ENCODE assay signal across 29 mouse cellular contexts in the genomic region with DNA sequence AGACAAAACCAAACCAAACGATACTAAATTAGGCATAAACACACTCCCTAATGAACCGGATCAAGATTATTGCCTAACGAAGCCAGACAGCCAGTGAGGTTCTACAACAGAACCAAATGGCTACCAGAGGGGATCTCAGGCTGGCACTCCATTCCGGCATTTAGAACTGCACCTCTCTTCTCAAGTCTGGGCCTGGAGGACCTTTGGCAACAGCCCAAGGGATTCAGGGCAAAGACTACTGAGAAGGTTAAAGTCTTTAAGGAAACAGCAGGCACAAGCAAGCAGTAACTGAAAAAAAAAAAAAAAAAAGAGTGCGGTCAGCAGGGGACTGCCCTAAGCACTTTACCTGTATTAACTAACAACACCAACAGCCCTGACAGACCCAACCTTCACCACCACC. TPM values are rescaled to one million over a fixed set of nuclear protein-coding genes. Genes with fewer than 3 reads are reported as not detected.
A peak's percentile ranks its signal among the peaks of the same experiment; 100 is the strongest.
DNase-seq lines count a peak whose midpoint lies in the region; ATAC-seq and TF ChIP-seq lines count a peak whose summit lies in the region.
"Had no signal": no experiment of that assay in that cellular context is flagged by ENCODE, and none has a peak within 500 bp of the region (broad histone marks: within the 10 kb centered on the region; RNA-seq: fewer than 3 reads in every experiment).

No protein-coding gene starts in this region.

- peak overlapping the region; percentile 87 for H3K27ac ChIP-seq in kidney, adult 2 months (ENCODE audit: insufficient read depth, low read depth, low read length)
- no peak overlapping the region for H3K27ac ChIP-seq in kidney, embryonic 16.5 days (ENCODE audit: low read length)
- peak overlapping the region; percentile 22; the same call in 1 of the 2 replicates for H3K27ac ChIP-seq in kidney, postnatal 0 days
- H3K27ac ChIP-seq in macrophage: peak overlapping the region; percentile 95
- H3K27ac ChIP-seq in liver, embryonic 12.5 days: no peak overlapping the region
- H3K27ac ChIP-seq: embryonic facial prominence, embryonic 15.5 days; heart, embryonic 10.5 days; hindbrain, postnatal 0 days; left cerebral cortex, adult 2 months; limb, embryonic 15.5 days; liver, embryonic 15.5 days; lung, embryonic 15.5 days; midbrain, embryonic 15.5 days had no signal

- no peak for TF ChIP-seq CTCF in kidney, adult 2 months (conservative IDR thresholded peaks at IDR 0.05; ENCODE audit: insufficient read depth, insufficient read length, low read depth, low read length)
- TF ChIP-seq CTCF in kidney, postnatal 0 days (IDR thresholded peaks at IDR 0.05; ENCODE audit: low read depth): no peak

- peaks cover 17% of the 10 kb centered on the region; the same call in 1 of the 2 replicates for H3K4me1 ChIP-seq in kidney, adult 2 months (ENCODE audit: control insufficient read depth, insufficient read depth, low read length)
- H3K4me1 ChIP-seq in kidney, embryonic 16.5 days (ENCODE audit: insufficient read depth, low read length): peaks cover 12% of the 10 kb centered on the region; the same call in 1 of the 2 replicates
- no peaks in the 10 kb centered on the region for H3K4me1 ChIP-seq in kidney, postnatal 0 days (replicated peaks; ENCODE audit: insufficient read depth, low read length)
- peaks cover 20% of the 10 kb centered on the region for H3K4me1 ChIP-seq in liver, embryonic 12.5 days
- H3K4me1 ChIP-seq: embryonic facial prominence, embryonic 15.5 days; lung, embryonic 15.5 days; midbrain, embryonic 15.5 days had no signal

- H3K27me3 ChIP-seq in kidney, adult 2 months (replicated peaks; ENCODE audit: control insufficient read depth, insufficient read depth, low read length): no peaks in the 10 kb centered on the region
- H3K27me3 ChIP-seq in kidney, embryonic 16.5 days (ENCODE audit: insufficient read depth, low read length): no peaks in the 10 kb centered on the region
- no peaks in the 10 kb centered on the region for H3K27me3 ChIP-seq in kidney, postnatal 0 days (ENCODE audit: insufficient read depth, low read length)
- H3K27me3 ChIP-seq in liver, embryonic 12.5 days (replicated peaks): no peaks in the 10 kb centered on the region
- H3K27me3 ChIP-seq: embryonic facial prominence, embryonic 15.5 days had no signal

- H3K79me2 ChIP-seq in macrophage (ENCODE audit: inconsistent target): no peaks in the 10 kb centered on the region

- H3K9me3 ChIP-seq in kidney, embryonic 16.5 days (ENCODE audit: low read length): no peaks in the 10 kb centered on the region
- no peaks in the 10 kb centered on the region for H3K9me3 ChIP-seq in kidney, postnatal 0 days (replicated peaks; ENCODE audit: low read length)
- H3K9me3 ChIP-seq in liver, embryonic 12.5 days (replicated peaks): no peaks in the 10 kb centered on the region
- H3K9me3 ChIP-seq: embryonic facial prominence, embryonic 15.5 days; heart, embryonic 10.5 days; limb, embryonic 15.5 days; liver, embryonic 15.5 days; lung, embryonic 15.5 days; midbrain, embryonic 15.5 days had no signal

- H3K36me3 ChIP-seq in kidney, adult 2 months (ENCODE audit: control insufficient read depth, insufficient read depth, low read length): no peaks in the 10 kb centered on the region
- no peaks in the 10 kb centered on the region for H3K36me3 ChIP-seq in kidney, embryonic 16.5 days (ENCODE audit: insufficient read depth, low read length)
- H3K36me3 ChIP-seq in kidney, postnatal 0 days (ENCODE audit: insufficient read depth, low read length): no peaks in the 10 kb centered on the region
- H3K36me3 ChIP-seq in macrophage (ENCODE audit: inconsistent target): no peaks in the 10 kb centered on the region
- H3K36me3 ChIP-seq in liver, embryonic 12.5 days: no peaks in the 10 kb centered on the region
- H3K36me3 ChIP-seq: embryonic facial prominence, embryonic 15.5 days; heart, embryonic 10.5 days; limb, embryonic 15.5 days; liver, embryonic 15.5 days; lung, embryonic 15.5 days; midbrain, embryonic 15.5 days had no signal

- WGBS in kidney, adult 2 months: 28% methylated on average over 5 of the region's 5 CpGs
- 40% methylated on average over 4 of the region's 5 CpGs for WGBS in kidney, embryonic 16.5 days
- WGBS in kidney, postnatal 0 days: 43% methylated on average over 5 of the region's 5 CpGs
- WGBS in macrophage (ENCODE audit: missing documents): 54% methylated on average over 5 of the region's 5 CpGs
- 72% methylated on average over 5 of the region's 5 CpGs for WGBS in liver, embryonic 12.5 days (ENCODE audit: insufficient replicate concordance)

- DNase-seq in kidney, adult 2 months: peak; percentile 93
- no peak for DNase-seq in kidney, postnatal 0 days (ENCODE audit: low spot score)
- DNase-seq in left cerebral cortex, postnatal 14 days (ENCODE audit: low spot score in 2 of 2): no peak
- DNase-seq in spleen, adult 18-20 months: no peak
- DNase-seq: adrenal gland, adult 8-10 months; B cell, adult 2 months; cerebellum, adult 8-10 months; layer of hippocampus, adult 9-11 months; left cerebral cortex, postnatal 4 days; lung, postnatal 36 days; right cerebral cortex, postnatal 14 days had no signal

- no peak for ATAC-seq in kidney, embryonic 16.5 days (ENCODE audit: low FRiP score, low TSS enrichment)
- no peak for ATAC-seq in kidney, postnatal 0 days (replicated peaks; ENCODE audit: low FRiP score, low read depth)
- no peak for ATAC-seq in liver, embryonic 12.5 days
- ATAC-seq: forebrain, embryonic 14.5 days; hindbrain, postnatal 0 days; midbrain, embryonic 15.5 days had no signal

- H3K9ac ChIP-seq in kidney, embryonic 16.5 days (replicated peaks; ENCODE audit: low read length): no peak overlapping the region
- H3K9ac ChIP-seq in kidney, postnatal 0 days (ENCODE audit: low read depth, low read length): no peak overlapping the region
- H3K9ac ChIP-seq in liver, embryonic 12.5 days: no peak overlapping the region
- H3K9ac ChIP-seq: embryonic facial prominence, embryonic 15.5 days; limb, embryonic 15.5 days; liver, embryonic 15.5 days; lung, embryonic 15.5 days; midbrain, embryonic 15.5 days had no signal

- no peak overlapping the region for H3K4me3 ChIP-seq in kidney, adult 2 months (ENCODE audit: insufficient read depth, low read depth, low read length)
- H3K4me3 ChIP-seq in kidney, embryonic 16.5 days (ENCODE audit: low read length): no peak overlapping the region
- H3K4me3 ChIP-seq in kidney, postnatal 0 days (replicated peaks; ENCODE audit: low read depth, low read length): no peak overlapping the region
- H3K4me3 ChIP-seq in macrophage (ENCODE audit: inconsistent target): no peak overlapping the region
- H3K4me3 ChIP-seq in liver, embryonic 12.5 days: no peak overlapping the region
- H3K4me3 ChIP-seq: embryonic facial prominence, embryonic 15.5 days; heart, embryonic 10.5 days; left cerebral cortex, adult 2 months; limb, embryonic 15.5 days; liver, embryonic 15.5 days; lung, embryonic 15.5 days; midbrain, embryonic 15.5 days had no signal

- intact Hi-C loops in left cerebral cortex, postnatal 14 days (cut with DNase I): loop anchor here (10.0 kb wide), 1 partner anchor 197 kb away; no protein-coding TSS in a partner anchor

- no peak overlapping the region for H3K4me2 ChIP-seq in kidney, embryonic 16.5 days (replicated peaks; ENCODE audit: low read depth, low read length)
- H3K4me2 ChIP-seq in kidney, postnatal 0 days (ENCODE audit: low read length): no peak overlapping the region
- no peak overlapping the region for H3K4me2 ChIP-seq in liver, embryonic 12.5 days
- H3K4me2 ChIP-seq: embryonic facial prominence, embryonic 15.5 days; limb, embryonic 15.5 days; lung, embryonic 15.5 days; midbrain, embryonic 15.5 days had no signal

- no peak for TF ChIP-seq POLR2A in kidney, adult 2 months (IDR thresholded peaks at IDR 0.05; ENCODE audit: low read depth, low read length)

RNA-seq across cellular contexts. Expression of a gene that starts 6.7 kb away (rescaled TPM):
- 79.0 and 79.8 TPM in 2 replicates for polyA plus RNA-seq in kidney, adult 2 months (2012; rRNA removed)
- 31.8 and 33.1 TPM in 2 replicates for polyA plus RNA-seq in kidney, embryonic 16.5 days (2015; fragmentation: Nextera tagmentation; extraction: Ambion mirVana)
- polyA plus RNA-seq in kidney, postnatal 0 days (2015; fragmentation: Nextera tagmentation; extraction: Ambion mirVana): 21.3 and 22.4 TPM in 2 replicates
- total RNA-seq in macrophage (2018; cell fraction: chromatin; rRNA removed): 10 to 100 TPM; 16.6 to 81.6 (median 39.3) TPM
- 10 to 100 TPM; 26.6 to 41.2 (median 33.6) TPM for total RNA-seq in macrophage (2018; cell fraction: cytosol; rRNA removed)
- 10 to 100 TPM; 23.2 to 78.2 (median 37.0) TPM for total RNA-seq in macrophage (2018; cell fraction: nucleus; rRNA removed)
- polyA plus RNA-seq in macrophage (2018): 34.8 to 38.4 TPM (median 34.8 TPM) in 3 replicates
- 10 to 100 TPM; 65.8 to 70.5 TPM for total RNA-seq in left cerebral cortex, postnatal 14 days (2021)
- polyA plus RNA-seq in liver, embryonic 12.5 days (2016; fragmentation: Nextera tagmentation; extraction: Ambion mirVana): 18.5 and 20.0 TPM in 2 replicates

RNA-seq across cellular contexts. Expression of a gene that starts 33.2 kb away (rescaled TPM):
- 2.6 and 2.7 TPM in 2 replicates for polyA plus RNA-seq in kidney, adult 2 months (2012; rRNA removed)
- polyA plus RNA-seq in kidney, embryonic 16.5 days (2015; fragmentation: Nextera tagmentation; extraction: Ambion mirVana): 15.3 and 16.4 TPM in 2 replicates
- polyA plus RNA-seq in kidney, postnatal 0 days (2015; fragmentation: Nextera tagmentation; extraction: Ambion mirVana): 10.4 and 10.9 TPM in 2 replicates
- 1 to 10 TPM in 17 of 26 experiments, under 1 TPM in 9; 0.41 to 6.4 (median 1.7) TPM for total RNA-seq in macrophage (2018; cell fraction: chromatin; rRNA removed)
- total RNA-seq in macrophage (2018; cell fraction: cytosol; rRNA removed): 1 to 10 TPM in 22 of 26 experiments, under 1 TPM in 4; 0.61 to 4.1 (median 2.3) TPM
- 1 to 10 TPM in 22 of 26 experiments, under 1 TPM in 4; 0.77 to 6.2 (median 1.9) TPM for total RNA-seq in macrophage (2018; cell fraction: nucleus; rRNA removed)
- polyA plus RNA-seq in macrophage (2018): 1.7 to 2.1 TPM (median 1.8 TPM) in 3 replicates
- 10 to 100 TPM; 39.8 to 40.7 TPM for total RNA-seq in left cerebral cortex, postnatal 14 days (2021)
- 2.8 and 3.0 TPM in 2 replicates for polyA plus RNA-seq in liver, embryonic 12.5 days (2016; fragmentation: Nextera tagmentation; extraction: Ambion mirVana)

RNA-seq across cellular contexts. Expression of a gene that starts 37.2 kb away (rescaled TPM):
- 97.1 and 109 TPM in 2 replicates for polyA plus RNA-seq in kidney, adult 2 months (2012; rRNA removed)
- polyA plus RNA-seq in kidney, embryonic 16.5 days (2015; fragmentation: Nextera tagmentation; extraction: Ambion mirVana): 36.8 and 37.4 TPM in 2 replicates
- 28.1 and 33.2 TPM in 2 replicates for polyA plus RNA-seq in kidney, postnatal 0 days (2015; fragmentation: Nextera tagmentation; extraction: Ambion mirVana)
- total RNA-seq in macrophage (2018; cell fraction: chromatin; rRNA removed): 100 to 1,000 TPM; 115 to 395 (median 255) TPM
- total RNA-seq in macrophage (2018; cell fraction: cytosol; rRNA removed): 100 to 1,000 TPM in 8 of 26 experiments, 10 to 100 TPM in 18; 48.5 to 121 (median 89.8) TPM
- total RNA-seq in macrophage (2018; cell fraction: nucleus; rRNA removed): 100 to 1,000 TPM in 25 of 26 experiments, 10 to 100 TPM in 1; 95.1 to 370 (median 188) TPM
- 39.5 to 63.4 TPM (median 40.8 TPM) in 3 replicates for polyA plus RNA-seq in macrophage (2018)
- total RNA-seq in left cerebral cortex, postnatal 14 days (2021): 10 to 100 TPM; 55.7 to 56.8 TPM
- polyA plus RNA-seq in liver, embryonic 12.5 days (2016; fragmentation: Nextera tagmentation; extraction: Ambion mirVana): 56.5 and 59.7 TPM in 2 replicates

RNA-seq across cellular contexts. Expression of a gene that starts 40.1 kb away (rescaled TPM):
- polyA plus RNA-seq in kidney, adult 2 months (2012; rRNA removed): 1.2 TPM in 2 replicates
- 0.19 and 0.22 TPM in 2 replicates for polyA plus RNA-seq in kidney, embryonic 16.5 days (2015; fragmentation: Nextera tagmentation; extraction: Ambion mirVana)
- 1.3 and 1.5 TPM in 2 replicates for polyA plus RNA-seq in kidney, postnatal 0 days (2015; fragmentation: Nextera tagmentation; extraction: Ambion mirVana)
- 1 to 10 TPM in 2 of 26 experiments, under 1 TPM in 14, not detected in 10; 0.25 to 1.3 (median 0.50) TPM for total RNA-seq in macrophage (2018; cell fraction: chromatin; rRNA removed)
- total RNA-seq in macrophage (2018; cell fraction: cytosol; rRNA removed): under 1 TPM in 17 of 26 experiments, not detected in 9; 0.03 to 0.28 (median 0.10) TPM
- 1 to 10 TPM in 7 of 26 experiments, under 1 TPM in 16, not detected in 3; 0.29 to 2.7 (median 0.68) TPM for total RNA-seq in macrophage (2018; cell fraction: nucleus; rRNA removed)
- polyA plus RNA-seq in macrophage (2018): not detected in 3 replicates
- under 1 TPM in 1 of 2 experiments, not detected in 1; 0.13 TPM for total RNA-seq in left cerebral cortex, postnatal 14 days (2021)
- 0.06 and 0.08 TPM in 2 replicates for polyA plus RNA-seq in liver, embryonic 12.5 days (2016; fragmentation: Nextera tagmentation; extraction: Ambion mirVana)
- total RNA-seq: common myeloid progenitor, adult 5-6 weeks; granulocyte monocyte progenitor cell, adult 5-6 weeks; hematopoietic stem cell, adult 5-6 weeks; hindbrain, postnatal 0 days; left cerebral cortex, adult 2 months; left cerebral cortex, postnatal 4 days; megakaryocyte-erythroid progenitor cell, adult 5-6 weeks had no signal
- polyA plus RNA-seq: forebrain, embryonic 14.5 days; heart, embryonic 10.5 days; neural tube, embryonic 14.5 days; spleen, adult 2 months had no signal

Comparison
In these comparisons a context has a peak if more than half of its experiments do, and no peak if none do; other contexts are left out.
1. H3K27ac ChIP-seq: peak in kidney, adult 2 months (single experiment), kidney, postnatal 0 days (single experiment) and macrophage (single experiment); none in kidney, embryonic 16.5 days (single experiment) and liver, embryonic 12.5 days (single experiment).